ENCODE assay signal across 23 mouse cellular contexts in genomic region chr2:154577744-154578067, GRCm38 (mm10). TPM values are rescaled to one million over a fixed set of nuclear protein-coding genes. Genes with fewer than 3 reads are reported as not detected.
A peak's percentile ranks its signal among the peaks of the same experiment; 100 is the strongest.
DNase-seq lines count a peak whose midpoint lies in the region; ATAC-seq lines count a peak whose summit lies in the region.
"Had no signal": no experiment of that assay in that cellular context is flagged by ENCODE, and none has a peak within 500 bp of the region (broad histone marks: within the 10 kb centered on the region; RNA-seq: fewer than 3 reads in every experiment).

No protein-coding gene starts in this region.

- H3K27me3 ChIP-seq in heart, embryonic 13.5 days (replicated peaks) = no peaks in the 10 kb centered on the region
- no peaks in the 10 kb centered on the region for H3K27me3 ChIP-seq in forebrain, embryonic 13.5 days
- H3K27me3 ChIP-seq in midbrain, embryonic 12.5 days = no peaks in the 10 kb centered on the region
- H3K27me3 ChIP-seq: liver, embryonic 13.5 days; lung, embryonic 15.5 days had no signal

- DNase-seq in heart, postnatal 36 days = no peak
- peak; percentile 24 for DNase-seq in A20 (ENCODE audit: low read depth, low spot score)
- DNase-seq in embryo, embryonic 11 days = no peak
- DNase-seq in gastrocnemius, adult 8-10 months (ENCODE audit: low spot score in 2 of 2) = no peak
- DNase-seq in gastrocnemius, postnatal 14 days = no peak
- DNase-seq: adrenal gland, postnatal 25 days; cerebellum, adult 18-20 months; heart, postnatal 4 days; kidney, postnatal 10 days; liver, embryonic 13.5 days; right cerebral cortex, adult 18-20 months; thymus, adult 18-20 months had no signal

- peaks cover 18% of the 10 kb centered on the region for H3K4me1 ChIP-seq in heart, embryonic 13.5 days
- H3K4me1 ChIP-seq in forebrain, embryonic 13.5 days = peaks cover 19% of the 10 kb centered on the region
- peaks cover 22% of the 10 kb centered on the region for H3K4me1 ChIP-seq in midbrain, embryonic 12.5 days
- H3K4me1 ChIP-seq: lung, embryonic 15.5 days had no signal

- H3K4me2 ChIP-seq in heart, embryonic 13.5 days = no peak overlapping the region
- no peak overlapping the region for H3K4me2 ChIP-seq in forebrain, embryonic 13.5 days
- H3K4me2 ChIP-seq in midbrain, embryonic 12.5 days (replicated peaks) = no peak overlapping the region
- H3K4me2 ChIP-seq: liver, embryonic 13.5 days; lung, embryonic 15.5 days had no signal

- H3K9me3 ChIP-seq in heart, embryonic 13.5 days = no peaks in the 10 kb centered on the region
- H3K9me3 ChIP-seq in forebrain, embryonic 13.5 days (replicated peaks) = no peaks in the 10 kb centered on the region
- H3K9me3 ChIP-seq in midbrain, embryonic 12.5 days = no peaks in the 10 kb centered on the region
- H3K9me3 ChIP-seq: heart, embryonic 10.5 days; liver, embryonic 13.5 days; lung, embryonic 15.5 days had no signal

- WGBS in heart, embryonic 13.5 days = 81% methylated on average over 5 of the region's 6 CpGs
- 71% methylated on average over 6 of the region's 6 CpGs for WGBS in forebrain, embryonic 13.5 days
- WGBS in midbrain, embryonic 12.5 days = 44% methylated on average over 6 of the region's 6 CpGs

- no peak overlapping the region for H3K27ac ChIP-seq in heart, embryonic 13.5 days (replicated peaks)
- H3K27ac ChIP-seq in forebrain, embryonic 13.5 days = peak overlapping the region; percentile 73
- peak overlapping the region; percentile 80 for H3K27ac ChIP-seq in midbrain, embryonic 12.5 days (replicated peaks)
- H3K27ac ChIP-seq: heart, embryonic 10.5 days; layer of hippocampus, adult 2 months; liver, embryonic 13.5 days; lung, embryonic 15.5 days had no signal

- intact Hi-C loops in heart, postnatal 36 days (cut with DNase I) = no loop called here
- intact Hi-C loops in gastrocnemius, postnatal 14 days (cut with DNase I; ENCODE audit: low total_unique reads) = no loop called here

- H3K9ac ChIP-seq in heart, embryonic 13.5 days = 0 out of 2 replicates have a peak overlapping the region, but pooled peaks have one; percentile 52
- H3K9ac ChIP-seq in forebrain, embryonic 13.5 days = no peak overlapping the region
- no peak overlapping the region for H3K9ac ChIP-seq in midbrain, embryonic 12.5 days (replicated peaks)
- H3K9ac ChIP-seq: liver, embryonic 13.5 days; lung, embryonic 15.5 days had no signal

- no peaks in the 10 kb centered on the region for H3K36me3 ChIP-seq in heart, embryonic 13.5 days
- no peaks in the 10 kb centered on the region for H3K36me3 ChIP-seq in forebrain, embryonic 13.5 days (ENCODE audit: poor library complexity, severe bottlenecking)
- no peaks in the 10 kb centered on the region for H3K36me3 ChIP-seq in midbrain, embryonic 12.5 days
- H3K36me3 ChIP-seq: heart, embryonic 10.5 days; liver, embryonic 13.5 days; lung, embryonic 15.5 days had no signal

- no peak overlapping the region for H3K4me3 ChIP-seq in heart, embryonic 13.5 days
- no peak overlapping the region for H3K4me3 ChIP-seq in forebrain, embryonic 13.5 days
- no peak overlapping the region for H3K4me3 ChIP-seq in midbrain, embryonic 12.5 days
- H3K4me3 ChIP-seq: heart, embryonic 10.5 days; layer of hippocampus, adult 2 months; liver, embryonic 13.5 days; lung, embryonic 15.5 days had no signal

- ATAC-seq in heart, embryonic 13.5 days (ENCODE audit: extremely low read depth, insufficient number of reproducible peaks, low FRiP score, low TSS enrichment) = no peak
- ATAC-seq in forebrain, embryonic 13.5 days = no peak
- no peak for ATAC-seq in midbrain, embryonic 12.5 days (ENCODE audit: low FRiP score, low read depth)
- ATAC-seq: intestine, postnatal 0 days had no signal

RNA-seq across cellular contexts. Expression of gene E2f1, which starts 8.0 kb away (rescaled TPM):
- 15.5 and 17.8 TPM in 2 replicates for polyA plus RNA-seq in heart, embryonic 13.5 days (2015; fragmentation: Nextera tagmentation; extraction: Ambion mirVana)
- total RNA-seq in heart, postnatal 36 days (2021) = under 1 TPM; 0.61 to 0.73 TPM
- 20.8 and 22.8 TPM in 2 replicates for polyA plus RNA-seq in forebrain, embryonic 13.5 days (2015; fragmentation: Nextera tagmentation; extraction: Ambion mirVana)
- polyA plus RNA-seq in midbrain, embryonic 12.5 days (2016; fragmentation: Nextera tagmentation; extraction: Ambion mirVana) = 36.0 and 41.1 TPM in 2 replicates
- under 1 TPM in 3 of 4 experiments, not detected in 1; 0.13 to 0.34 (median 0.27) TPM for total RNA-seq in gastrocnemius, adult 8-10 months (2022)
- 1 to 10 TPM; 2.5 to 3.1 TPM for total RNA-seq in gastrocnemius, postnatal 14 days (2021)

RNA-seq across cellular contexts. Expression of gene Necab3, which starts 19.0 kb away (rescaled TPM):
- 1.0 and 1.4 TPM in 2 replicates for polyA plus RNA-seq in heart, embryonic 13.5 days (2015; fragmentation: Nextera tagmentation; extraction: Ambion mirVana)
- total RNA-seq in heart, postnatal 36 days (2021) = under 1 TPM; 0.14 to 0.47 TPM
- 19.8 and 25.4 TPM in 2 replicates for polyA plus RNA-seq in forebrain, embryonic 13.5 days (2015; fragmentation: Nextera tagmentation; extraction: Ambion mirVana)
- polyA plus RNA-seq in midbrain, embryonic 12.5 days (2016; fragmentation: Nextera tagmentation; extraction: Ambion mirVana) = 11.9 and 12.3 TPM in 2 replicates
- under 1 TPM; 0.29 to 0.48 (median 0.36) TPM for total RNA-seq in gastrocnemius, adult 8-10 months (2022)
- 1 to 10 TPM; 1.1 to 1.2 TPM for total RNA-seq in gastrocnemius, postnatal 14 days (2021)

RNA-seq across cellular contexts. Expression of gene Pxmp4, which starts 25.8 kb away (rescaled TPM):
- polyA plus RNA-seq in heart, embryonic 13.5 days (2015; fragmentation: Nextera tagmentation; extraction: Ambion mirVana) = 24.4 and 25.2 TPM in 2 replicates
- total RNA-seq in heart, postnatal 36 days (2021) = 10 to 100 TPM; 27.8 to 28.3 TPM
- 10.7 and 13.0 TPM in 2 replicates for polyA plus RNA-seq in forebrain, embryonic 13.5 days (2015; fragmentation: Nextera tagmentation; extraction: Ambion mirVana)
- 9.4 and 13.8 TPM in 2 replicates for polyA plus RNA-seq in midbrain, embryonic 12.5 days (2016; fragmentation: Nextera tagmentation; extraction: Ambion mirVana)
- 10 to 100 TPM; 10.1 to 13.4 (median 12.2) TPM for total RNA-seq in gastrocnemius, adult 8-10 months (2022)
- total RNA-seq in gastrocnemius, postnatal 14 days (2021) = 10 to 100 TPM; 14.1 to 14.9 TPM

RNA-seq across cellular contexts. Expression of gene Actl10, which starts 26.1 kb away (rescaled TPM):
- polyA plus RNA-seq in heart, embryonic 13.5 days (2015; fragmentation: Nextera tagmentation; extraction: Ambion mirVana) = 0.09 TPM in 2 replicates
- total RNA-seq in heart, postnatal 36 days (2021) = not detected
- polyA plus RNA-seq in forebrain, embryonic 13.5 days (2015; fragmentation: Nextera tagmentation; extraction: Ambion mirVana) = 0.49 and 0.68 TPM in 2 replicates
- 0.60 and 1.1 TPM in 2 replicates for polyA plus RNA-seq in midbrain, embryonic 12.5 days (2016; fragmentation: Nextera tagmentation; extraction: Ambion mirVana)
- under 1 TPM in 1 of 4 experiments, not detected in 3; 0.17 TPM for total RNA-seq in gastrocnemius, adult 8-10 months (2022)
- total RNA-seq in gastrocnemius, postnatal 14 days (2021) = not detected
- total RNA-seq: common myeloid progenitor, adult 5-6 weeks; layer of hippocampus, adult 2 months; left cerebral cortex, adult 18-20 months had no signal
- polyA plus RNA-seq: intestine, postnatal 0 days; liver, embryonic 13.5 days; small intestine, adult 2 months; stomach, embryonic 14.5 days had no signal

RNA-seq across cellular contexts. Expression of gene 1700003F12Rik, which starts 30.8 kb away (rescaled TPM):
- polyA plus RNA-seq in heart, embryonic 13.5 days (2015; fragmentation: Nextera tagmentation; extraction: Ambion mirVana) = 0.29 TPM in 1 of 2 replicates, not detected in the other
- not detected for total RNA-seq in heart, postnatal 36 days (2021)
- polyA plus RNA-seq in forebrain, embryonic 13.5 days (2015; fragmentation: Nextera tagmentation; extraction: Ambion mirVana) = 1.4 TPM in 2 replicates
- polyA plus RNA-seq in midbrain, embryonic 12.5 days (2016; fragmentation: Nextera tagmentation; extraction: Ambion mirVana) = 2.2 and 3.3 TPM in 2 replicates
- total RNA-seq in gastrocnemius, adult 8-10 months (2022) = not detected
- under 1 TPM in 1 of 2 experiments, not detected in 1; 0.31 TPM for total RNA-seq in gastrocnemius, postnatal 14 days (2021)
- total RNA-seq: adrenal gland, postnatal 25 days; common myeloid progenitor, adult 5-6 weeks had no signal
